Mouse (Mus musculus): ENCODE measurements around the gene Olfr67.
"Not testable (repeated sequence)": the region's sequence is repeated elsewhere in the genome, so short reads cannot be mapped to it uniquely, and the experiment has no call there.

Gene Olfr67

GRCm38 (mm10) chr7:103767687-103768086 is 23.9 kb downstream of the Olfr67 start:
- not testable (repeated sequence) for DNase-seq

DNA sequence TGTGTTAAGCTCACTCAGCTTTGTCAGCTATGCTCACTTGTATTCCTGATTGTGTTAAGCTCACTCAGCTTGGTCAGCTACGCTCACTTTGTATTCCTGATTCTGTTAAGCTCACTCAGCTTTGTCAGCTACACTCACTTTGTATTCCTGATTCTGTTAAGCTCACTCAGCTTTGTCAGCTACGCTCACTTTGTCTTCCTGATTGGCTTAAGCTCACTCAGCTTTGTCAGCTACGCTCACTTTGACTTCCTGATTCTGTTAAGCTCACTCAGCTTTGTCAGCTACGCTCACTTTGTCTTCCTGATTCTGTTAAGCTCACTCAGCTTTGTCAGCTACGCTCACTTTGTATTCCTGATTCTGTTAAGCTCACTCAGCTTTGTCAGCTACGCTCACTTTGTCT is 29.4 kb downstream of the Olfr67 start:
- DNase-seq: not testable (repeated sequence)

DNA sequence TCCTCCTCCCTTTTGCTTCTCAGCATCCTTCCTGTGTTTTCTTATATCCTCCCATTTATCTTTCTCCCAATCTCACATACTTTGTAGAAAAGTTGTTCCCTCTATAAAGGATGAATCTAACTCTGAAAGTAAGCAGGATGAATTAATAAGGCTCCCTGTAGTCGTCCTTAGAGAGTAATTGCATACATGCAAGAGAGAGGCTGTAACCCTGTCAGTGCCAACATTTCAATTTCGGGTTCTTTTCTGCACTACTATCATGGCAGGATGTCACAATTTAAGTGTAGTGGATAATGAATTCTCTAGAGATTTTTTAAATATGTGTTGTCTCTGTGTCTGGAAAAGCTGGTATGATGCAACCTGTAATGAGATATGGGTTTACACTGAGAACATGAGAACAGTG is 34.4 kb downstream of the Olfr67 start, which contains the start of gene Olfr630:
Gene Olfr630 (minus strand): TSS at position 101 of the 400 bp plus-strand sequence.
- no peak for DNase-seq

GRCm38 (mm10) chr7:103744843-103745242 is 46.8 kb downstream of the Olfr67 start, which contains the start of gene Olfr629:
Gene Olfr629, minus strand, starts transcription at chr7:103744943.
- no peak for DNase-seq

Measured in right cerebral cortex, postnatal 25 days (tissue).